Mouse (Mus musculus) hematopoietic stem cell, adult 5-6 weeks (primary cell): ENCODE measurements around the gene Mid1. TPM values are rescaled to one million over a fixed set of nuclear protein-coding genes. Genes with fewer than 3 reads are reported as not detected.

Source experiments
- total RNA-seq: library from RNA; stranded (forward); fragments of 172-1452, 232-1000 nt; gene quantifications from 2 replicates; pipeline ENCODE4 v1.2.3, GENCODE M21; 2017

The Mid1 gene
- total RNA-seq, 1 experiment from 2014 or later = 10.7 TPM

Other genes starting within 250 kb of the Mid1 start
- not detected in 2 replicates for gene 4933400A11Rik, start 94.4 kb downstream of the Mid1 start, total RNA-seq